Mouse (Mus musculus): ENCODE data around the gene Dclre1a. TPM values are rescaled to one million over a fixed set of nuclear protein-coding genes. Genes with fewer than 3 reads are reported as not detected.
A peak's percentile ranks its signal among the peaks of the same experiment; 100 is the strongest.

Gene Dclre1a
- total and polyA plus RNA-seq, 3 experiments, result 28.7 to 142 (median 36.0) TPM

GRCm38 (mm10) chr19:56555972-56556371, 8.0 kb upstream of the Dclre1a start (continued):
- TF ChIP-seq MAFK (IDR thresholded peaks at IDR 0.05; ENCODE audit: borderline replicate concordance, low read depth, low read length) (no peak; the same call in 1 of the 2 replicates), NELFE (IDR thresholded peaks at IDR 0.05; ENCODE audit: low read depth, low read length) (no peak)

- TF ChIP-seq ETS1 (IDR thresholded peaks at IDR 0.05; ENCODE audit: low read depth, low read length) (no peak), RAD21 (IDR thresholded peaks at IDR 0.05; ENCODE audit: low read depth, low read length) (peak; percentile 32), MYC (IDR thresholded peaks at IDR 0.05; ENCODE audit: low read depth, low read length) (peak; percentile 65), SIN3A (IDR thresholded peaks at IDR 0.05; ENCODE audit: low read length) (no peak), ZMIZ1 (IDR thresholded peaks at IDR 0.05; ENCODE audit: low read depth, low read length) (no peak), KAT2A (conservative IDR thresholded peaks at IDR 0.05; ENCODE audit: low read depth, low read length) (no peak), POLR2AphosphoS5 (IDR thresholded peaks at IDR 0.05; ENCODE audit: borderline replicate concordance, low read depth, low read length) (no peak), SMC3 (IDR thresholded peaks at IDR 0.05; ENCODE audit: low read depth, low read length) (peak; percentile 56), CTCF (IDR thresholded peaks at IDR 0.05 in 2 of 3, conservative IDR thresholded peaks at IDR 0.05 in 1 of 3; ENCODE audit: control insufficient read depth in 1 of 3, insufficient read depth in 1 of 3, low read depth in 2 of 3, low read length in 3 of 3, poor library complexity in 1 of 3, severe bottlenecking in 1 of 3) (peak in 2 of 3 experiments; percentile 4 to 40; a peak in 2 of 6 replicates), CHD2 (IDR thresholded peaks at IDR 0.05; ENCODE audit: low read length) (no peak), ZNF384 (IDR thresholded peaks at IDR 0.05; ENCODE audit: low read depth, low read length) (no peak)
- peak; percentile 53 for DNase-seq (ENCODE audit: low read depth, low spot score)
- peaks cover 40 to 42% of the 10 kb centered on the region in 2 experiments for H3K36me3 ChIP-seq (ENCODE audit: control insufficient read depth in 1 of 2, insufficient read depth in 2 of 2, low read length in 2 of 2)
- peaks cover 11 to 15% of the 10 kb centered on the region in 2 experiments for H3K4me1 ChIP-seq (ENCODE audit: control insufficient read depth in 1 of 2, insufficient read depth in 2 of 2, low read length in 2 of 2)
- H3K9ac ChIP-seq (ENCODE audit: control insufficient read depth, low read depth, low read length, poor library complexity, severe bottlenecking), result no peak overlapping the region
- H3K27me3 ChIP-seq (ENCODE audit: control insufficient read depth in 1 of 2, insufficient read depth in 2 of 2, low read length in 2 of 2), result no peaks in the 10 kb centered on the region
- peaks cover 35% of the 10 kb centered on the region for H3K79me2 ChIP-seq (ENCODE audit: control insufficient read depth, insufficient read depth, low read length, poor library complexity)
- no peaks in the 10 kb centered on the region for H3K9me3 ChIP-seq (replicated peaks; ENCODE audit: insufficient read depth, low read length)
- H3K27ac ChIP-seq (ENCODE audit: control insufficient read depth, low read depth, low read length), result no peak overlapping the region
- no peak overlapping the region for H3K4me3 ChIP-seq (ENCODE audit: control insufficient read depth in 1 of 2, insufficient read depth in 1 of 2, low read depth in 2 of 2, low read length in 2 of 2)
These were observed 5.2 kb upstream of the Dclre1a start for GRCm38 (mm10) chr19:56553177-56553576.

DNA sequence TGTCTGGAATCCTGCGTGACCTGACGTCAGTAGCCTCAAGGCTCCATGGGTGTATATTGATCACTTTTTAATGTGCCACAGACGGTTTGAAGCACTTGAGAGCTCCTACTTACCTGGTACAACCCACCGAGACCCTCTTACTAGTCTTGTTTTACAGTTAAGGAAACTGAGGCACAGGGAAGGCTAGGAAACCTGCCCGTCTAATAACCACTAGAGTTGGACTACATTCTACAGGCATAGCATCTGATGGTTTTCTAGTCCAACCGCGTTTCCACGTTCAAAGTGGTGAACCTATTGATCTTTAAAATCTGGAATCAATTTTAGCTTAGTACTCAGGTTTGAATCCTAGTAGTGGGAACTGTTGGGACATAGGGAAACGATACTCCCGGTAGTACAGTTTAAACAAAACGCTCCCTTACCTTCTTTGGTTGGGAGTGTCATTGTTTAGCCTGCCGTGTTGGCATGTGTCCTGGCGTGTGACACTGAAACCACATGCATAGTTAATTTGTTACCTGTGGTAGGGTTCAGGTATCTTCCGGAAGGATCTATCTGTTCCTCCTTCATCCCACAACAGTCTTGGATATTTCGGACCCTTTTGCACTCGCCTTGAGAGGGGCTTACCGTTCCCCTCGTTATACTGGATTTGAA, 1.1 kb upstream of the Dclre1a start:
- Histone ChIP-seq H3K27me3 (ENCODE audit: control insufficient read depth in 1 of 2, insufficient read depth in 2 of 2, low read length in 2 of 2) (no peaks in the 10 kb centered on the region), H3K4me3 (ENCODE audit: control insufficient read depth in 1 of 2, insufficient read depth in 1 of 2, low read depth in 2 of 2, low read length in 2 of 2) (peak overlapping the region; percentile 86 to 92), H3K27ac (ENCODE audit: control insufficient read depth, low read depth, low read length) (peak overlapping the region; percentile 87), H3K9ac (ENCODE audit: control insufficient read depth, low read depth, low read length, poor library complexity, severe bottlenecking) (peak overlapping the region; percentile 92), H3K36me3 (ENCODE audit: control insufficient read depth in 1 of 2, insufficient read depth in 2 of 2, low read length in 2 of 2) (peaks cover 16 to 33% of the 10 kb centered on the region in 2 experiments), H3K79me2 (ENCODE audit: control insufficient read depth, insufficient read depth, low read length, poor library complexity) (peaks cover 48% of the 10 kb centered on the region), H3K4me1 (ENCODE audit: control insufficient read depth in 1 of 2, insufficient read depth in 2 of 2, low read length in 2 of 2) (peaks cover 10 to 26% of the 10 kb centered on the region in 2 experiments), H3K9me3 (replicated peaks; ENCODE audit: insufficient read depth, low read length) (no peaks in the 10 kb centered on the region)
- DNase-seq (ENCODE audit: low read depth, low spot score), result no peak
- TF ChIP-seq HCFC1 (IDR thresholded peaks at IDR 0.05; ENCODE audit: low read depth, low read length) (no peak), MAX (IDR thresholded peaks at IDR 0.05; ENCODE audit: low read length) (peak; percentile 56; the same call in 1 of the 2 replicates), MEF2A (IDR thresholded peaks at IDR 0.05; ENCODE audit: extremely low read depth, insufficient replicate concordance, low read depth, low read length, poor library complexity, severe bottlenecking) (no peak), CHD1 (IDR thresholded peaks at IDR 0.05; ENCODE audit: low read depth, low read length) (peak; percentile 92), EP300 (IDR thresholded peaks at IDR 0.05; ENCODE audit: low read depth in 1 of 2, low read length in 2 of 2) (peak; percentile 24 to 27; a peak in 1 of 4 replicates), MYB (IDR thresholded peaks at IDR 0.05; ENCODE audit: low read depth, low read length) (no peak), GATA1 (IDR thresholded peaks at IDR 0.05; ENCODE audit: low read depth, low read length) (no peak), TBP (IDR thresholded peaks at IDR 0.05; ENCODE audit: low read depth, low read length) (peak; percentile 48; the same call in 1 of the 2 replicates), POLR2AphosphoS2 (IDR thresholded peaks at IDR 0.05; ENCODE audit: low read length) (peak; percentile 1; the same call in 1 of the 2 replicates), ZC3H11A (IDR thresholded peaks at IDR 0.05; ENCODE audit: low read depth, low read length) (no peak), SIN3A (IDR thresholded peaks at IDR 0.05; ENCODE audit: low read length) (peak; percentile 67), MXI1 (IDR thresholded peaks at IDR 0.05; ENCODE audit: low read depth, low read length) (peak; percentile 92)
